Mouse (Mus musculus) forebrain, embryonic 14.5 days (tissue): ENCODE measurements around the gene 9030025P20Rik. TPM values are rescaled to one million over a fixed set of nuclear protein-coding genes. Genes with fewer than 3 reads are reported as not detected.
"Not testable (repeated sequence)": the region's sequence is repeated elsewhere in the genome, so short reads cannot be mapped to it uniquely, and the experiment has no call there.

Experiments used
- ATAC-seq: fragments of 200-750 bp; cut with Nextera tagmentation; 2 replicates; pipeline ENCODE4 v1.8.0; 2017; ENCODE audit warnings: mild to moderate bottlenecking, moderate library complexity
- DNase-seq: peaks from one replicate; pipeline ENCODE4 v3.0.0-alpha.2; 2015; ENCODE audit warnings: low spot score
- H3K27ac ChIP-seq: fragments of 300-500 bp; sonication (generic); 2 replicates; pipeline ENCODE4 v1.5.1; 2014; ENCODE audit warnings: low read depth, mild to moderate bottlenecking, control low read depth, low read length, moderate library complexity
- H3K27me3 ChIP-seq: fragments of 300-500 bp; sonication (generic); replicated peaks from 2 replicates; pipeline ENCODE4 v1.6.1; 2014; ENCODE audit warnings: low read length, control low read depth, mixed read lengths; ENCODE audit not compliant: control insufficient read depth, insufficient read depth
- H3K36me3 ChIP-seq: fragments of 300-500 bp; sonication (generic); 2 replicates; pipeline ENCODE4 v1.6.1; 2014; ENCODE audit warnings: low read length, control low read depth; ENCODE audit not compliant: control insufficient read depth, insufficient read depth
- H3K4me1 ChIP-seq: fragments of 300-500 bp; sonication (generic); 2 replicates; pipeline ENCODE4 v1.6.1; 2014; ENCODE audit warnings: antibody characterized with exemption, low read length, control low read depth; ENCODE audit not compliant: control insufficient read depth, insufficient read depth
- H3K4me2 ChIP-seq: fragments of 300-500 bp; sonication (generic); 2 replicates; pipeline ENCODE4 v1.6.1; 2014; ENCODE audit warnings: mild to moderate bottlenecking, control low read depth, low read length
- H3K4me3 ChIP-seq: fragments of 300-500 bp; sonication (generic); 2 replicates; pipeline ENCODE4 v1.5.1; 2014; ENCODE audit warnings: low read depth, low read length, control low read depth
- H3K9ac ChIP-seq: fragments of 300-500 bp; sonication (generic); 2 replicates; pipeline ENCODE4 v1.6.1; 2014; ENCODE audit warnings: mild to moderate bottlenecking, low read length, control low read depth, moderate library complexity
- H3K9me3 ChIP-seq: fragments of 300-500 bp; sonication (generic); replicated peaks from 2 replicates; pipeline ENCODE4 v1.6.1; 2016; ENCODE audit warnings: low read length, control low read depth, mixed read lengths; ENCODE audit not compliant: control insufficient read depth
- whole genome bisulfite sequencing: fragments of 180-500 bp; shearing (Covaris S2); extraction: QIAGEN DNeasy Blood & Tissue Kit; methylation state at CpG from one replicate; pipeline ENCODE4 v1.1.7; 2014; 5-methylcytosine and 5-hydroxymethylcytosine counted together
- polyA plus RNA-seq: library from polyadenylated mRNA; unstranded; fragments of >200 nt; fragmentation: Nextera tagmentation; extraction: Ambion mirVana; gene quantifications from 2 replicates; pipeline ENCODE4 v1.2.1, GENCODE M21; 2014

The 9030025P20Rik gene
- polyA plus RNA-seq, result 5.0 and 8.2 TPM in 2 replicates

- DNase-seq, H3K4me1 ChIP-seq, H3K9me3 ChIP-seq, H3K4me3 ChIP-seq, H3K4me2 ChIP-seq, H3K36me3 ChIP-seq, H3K27ac ChIP-seq, H3K9ac ChIP-seq, H3K27me3 ChIP-seq: not testable (repeated sequence)
- no CpG with 5 or more reads among the region's 60 CpGs for WGBS
- ATAC-seq, result peak; percentile 99
These were observed at the start of gene 9030025P20Rik, which contains the start of gene Gm3417 for GRCm38 (mm10) chr17:14978362-14979038. Gene 9030025P20Rik, plus strand, starts transcription at chr17:14978468. Gene Gm3417, minus strand, starts transcription at chr17:14978790.

DNA sequence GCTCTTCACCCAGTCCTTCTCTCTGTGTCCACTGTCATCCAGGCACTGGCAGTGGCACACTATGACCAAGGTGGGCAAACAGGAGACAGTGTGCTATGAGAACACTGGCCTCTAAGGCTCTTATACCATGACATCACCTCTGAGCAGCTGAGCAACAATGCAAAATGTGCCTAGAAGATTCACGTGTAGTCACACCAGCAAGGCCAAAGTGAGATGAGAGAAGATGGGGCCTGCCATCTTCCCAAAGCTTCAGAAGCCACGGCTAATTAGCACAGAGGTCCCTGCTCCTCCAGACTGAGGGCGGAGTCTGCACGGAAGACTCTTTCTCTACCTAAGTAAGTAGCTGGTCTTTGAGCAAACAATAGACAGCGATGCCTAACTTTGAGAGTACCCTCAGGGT lies 49.6 kb upstream of the 9030025P20Rik start:
- 57% methylated on average over 5 of the region's 5 CpGs for WGBS
- ATAC-seq, result no peak

GRCm38 (mm10) chr17:14930697-14931096 lies 47.6 kb upstream of the 9030025P20Rik start:
- H3K4me3 ChIP-seq, result no peak overlapping the region
- no peaks in the 10 kb centered on the region for H3K4me1 ChIP-seq
- no peak overlapping the region for H3K9ac ChIP-seq
- H3K36me3 ChIP-seq, result no peaks in the 10 kb centered on the region
- DNase-seq (no peak), ATAC-seq (no peak)
- H3K27me3 ChIP-seq, result no peaks in the 10 kb centered on the region
- no peaks in the 10 kb centered on the region for H3K9me3 ChIP-seq
- H3K4me2 ChIP-seq, result no peak overlapping the region
- H3K27ac ChIP-seq, result no peak overlapping the region
- 90% methylated on average over 7 of the region's 7 CpGs for WGBS

More for the DNA sequence above, 49.6 kb upstream of the 9030025P20Rik start:
- Histone ChIP-seq H3K4me3 (no peak overlapping the region), H3K36me3 (no peaks in the 10 kb centered on the region), H3K27me3 (no peaks in the 10 kb centered on the region), H3K4me1 (no peaks in the 10 kb centered on the region), H3K9me3 (no peaks in the 10 kb centered on the region), H3K27ac (no peak overlapping the region), H3K4me2 (no peak overlapping the region), H3K9ac (no peak overlapping the region)
- no peak for DNase-seq

GRCm38 (mm10) chr17:14931469-14931868 lies 46.8 kb upstream of the 9030025P20Rik start:
- Histone ChIP-seq H3K4me2 (no peak overlapping the region), H3K36me3 (no peaks in the 10 kb centered on the region), H3K9me3 (no peaks in the 10 kb centered on the region), H3K9ac (no peak overlapping the region), H3K27ac (no peak overlapping the region), H3K4me3 (no peak overlapping the region), H3K27me3 (no peaks in the 10 kb centered on the region), H3K4me1 (no peaks in the 10 kb centered on the region)
- WGBS, result 90% methylated on average over 5 of the region's 5 CpGs
- DNase-seq (no peak), ATAC-seq (no peak)

GRCm38 (mm10) chr17:14935280-14935679 lies 43.0 kb upstream of the 9030025P20Rik start:
- H3K9ac ChIP-seq, ATAC-seq, H3K27me3 ChIP-seq, H3K36me3 ChIP-seq, H3K4me2 ChIP-seq, H3K27ac ChIP-seq, H3K4me1 ChIP-seq, H3K4me3 ChIP-seq, DNase-seq, H3K9me3 ChIP-seq: not testable (repeated sequence)
- WGBS, result 83% methylated on average over 14 of the region's 14 CpGs

- Histone ChIP-seq H3K4me2 (no peak overlapping the region), H3K27ac (no peak overlapping the region), H3K27me3 (no peaks in the 10 kb centered on the region), H3K36me3 (no peaks in the 10 kb centered on the region), H3K4me1 (no peaks in the 10 kb centered on the region), H3K9me3 (no peaks in the 10 kb centered on the region), H3K4me3 (no peak overlapping the region), H3K9ac (no peak overlapping the region)
- DNase-seq (no peak), ATAC-seq (no peak)
- WGBS, result 74% methylated on average over 5 of the region's 5 CpGs
These were observed 42.2 kb upstream of the 9030025P20Rik start for GRCm38 (mm10) chr17:14935841-14936605.

DNA sequence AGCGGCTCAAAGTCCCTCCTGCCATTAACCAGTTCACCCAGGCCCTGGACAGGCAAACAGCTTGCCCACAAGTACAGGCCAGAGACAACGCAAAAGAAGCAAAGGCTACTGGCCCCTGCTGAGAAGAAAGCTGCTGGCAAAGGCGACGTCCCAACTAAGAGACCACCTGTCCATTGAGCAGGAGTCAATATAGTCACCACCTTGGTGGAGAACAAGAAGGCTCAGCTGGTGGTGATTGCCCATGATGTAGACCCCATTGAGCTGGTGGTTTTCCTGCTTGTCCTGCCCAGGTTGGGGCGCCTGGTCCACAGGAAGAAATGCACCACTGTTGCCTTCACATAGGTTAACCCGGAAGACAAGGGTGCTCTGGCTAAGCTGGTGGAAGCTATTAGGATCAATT lies 36.1 kb upstream of the 9030025P20Rik start:
- Histone ChIP-seq H3K9ac (peak overlapping the region; percentile 73; the same call in 1 of the 2 replicates), H3K4me2 (peak overlapping the region; percentile 95), H3K4me1 (peaks cover 14% of the 10 kb centered on the region), H3K36me3 (peaks cover 20% of the 10 kb centered on the region), H3K4me3 (peak overlapping the region; percentile 78)
- not testable (repeated sequence) for DNase-seq, H3K27me3 ChIP-seq, H3K9me3 ChIP-seq, H3K27ac ChIP-seq, ATAC-seq
- 66% methylated on average over 6 of the region's 6 CpGs for WGBS

DNA sequence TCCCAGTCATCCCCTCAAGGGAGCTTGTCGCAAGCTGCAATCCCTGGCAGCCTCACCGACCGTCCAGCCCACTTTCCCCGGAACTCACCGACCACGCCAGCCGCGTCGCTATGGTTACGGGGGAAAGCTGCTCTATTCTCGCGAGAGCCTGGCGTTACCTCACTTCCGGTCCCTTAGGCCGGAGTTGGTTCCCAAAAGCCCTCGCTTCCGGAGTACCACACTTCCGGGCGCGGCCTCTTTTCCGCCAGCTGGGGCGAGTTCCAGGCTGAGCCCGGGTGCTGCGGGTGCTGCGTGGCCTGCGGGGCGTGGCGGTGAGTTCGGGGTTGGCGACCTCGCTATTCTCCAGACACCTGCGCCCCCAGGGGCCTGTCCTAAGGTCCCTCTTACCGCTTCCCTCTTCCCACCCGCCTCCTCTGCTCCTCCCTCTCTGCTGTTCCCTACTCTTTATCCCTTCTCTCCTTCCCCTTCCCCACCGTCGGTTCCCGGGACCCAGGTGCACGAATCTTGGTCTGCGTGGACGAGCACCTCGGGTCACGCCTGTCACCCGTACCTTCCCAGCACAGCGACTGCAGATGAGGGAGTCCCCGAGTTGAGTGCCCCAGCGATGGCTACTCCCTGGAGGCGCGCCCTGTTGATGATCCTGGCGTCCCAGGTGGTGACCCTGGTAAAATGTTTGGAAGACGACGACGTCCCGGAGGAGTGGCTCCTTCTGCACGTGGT lies 35.1 kb upstream of the 9030025P20Rik start, which contains the start of the genes Wdr27 and 1600012H06Rik:
TSS of gene Wdr27 (minus strand) at position 150 of the 720 bp plus-strand sequence.
TSS of gene 1600012H06Rik (plus strand) at position 176 of the 720 bp plus-strand sequence.
- DNase-seq (peak; percentile 99), ATAC-seq (peak; percentile 100)
- under 1% methylated on average over 54 of the region's 54 CpGs for WGBS

More for the DNA sequence above, 35.1 kb upstream of the 9030025P20Rik start, which contains the start of the genes Wdr27 and 1600012H06Rik:
- Histone ChIP-seq H3K9me3 (no peaks in the 10 kb centered on the region), H3K4me3 (peak within 1 kb of the TSS; percentile 78), H3K4me1 (peaks cover 14% of the 10 kb centered on the region), H3K27me3 (no peaks in the 10 kb centered on the region), H3K36me3 (peaks cover 25% of the 10 kb centered on the region), H3K4me2 (peak within 1 kb of the TSS; percentile 95), H3K9ac (peak within 1 kb of the TSS; percentile 91), H3K27ac (peak within 1 kb of the TSS; percentile 75)
